Mouse (Mus musculus) thymus, postnatal 4 days (tissue): ENCODE results near the gene Cd160.

ENCODE experiments used
- DNase-seq: peaks from one replicate; pipeline ENCODE4 v3.0.0; 2021

The Cd160 gene

DNA sequence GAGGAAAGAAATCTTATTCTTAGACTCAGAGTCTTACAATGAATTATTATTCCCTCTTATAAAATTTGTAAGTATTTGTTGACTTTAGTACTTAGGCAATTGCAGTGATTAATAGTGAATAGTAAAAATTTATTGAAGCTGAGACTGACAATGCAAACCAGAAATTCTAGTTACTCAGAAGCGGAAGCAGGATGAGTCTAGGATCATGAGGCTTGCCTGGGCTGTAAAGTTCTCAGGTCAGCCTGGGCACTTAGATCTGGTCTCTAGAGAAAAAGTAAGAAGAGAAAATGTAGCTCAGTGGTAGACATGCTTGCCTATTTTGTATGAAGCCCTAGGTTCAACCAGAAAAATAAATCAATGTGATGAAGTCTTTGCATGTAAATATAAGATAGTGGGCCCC lies 73.2 kb downstream of the Cd160 start:
- DNase-seq, result no peak
